Mouse (Mus musculus): ENCODE measurements at regions not wholly inside any gene's neighbourhood (a gene's known extent, or its start where the extent isn't known, plus 50 kb on each side); places are given as distances from the start of the nearest gene placed in this dataset.

GRCm38 (mm10) chr2:133020173-133020837 is 74.6 kb upstream of the Fermt1 start:
- Histone ChIP-seq H3K4me3 (replicated peaks) (no peak overlapping the region), H3K36me3 (no peaks in the 10 kb centered on the region), H3K9me3 (no peaks in the 10 kb centered on the region), H3K27me3 (replicated peaks) (no peaks in the 10 kb centered on the region), H3K9ac (no peak overlapping the region), H3K27ac (no peak overlapping the region), H3K4me1 (no peaks in the 10 kb centered on the region), H3K4me2 (no peak overlapping the region)
- ATAC-seq (ENCODE audit: insufficient read depth, low FRiP score, low read depth) = no peak
- WGBS = 21% methylated on average over 11 of the region's 11 CpGs

- H3K4me2 ChIP-seq = no peak overlapping the region
- 80% methylated on average over 3 of the region's 3 CpGs for WGBS
- no peaks in the 10 kb centered on the region for H3K4me1 ChIP-seq
- H3K27ac ChIP-seq = no peak overlapping the region
- H3K27me3 ChIP-seq (replicated peaks) = no peaks in the 10 kb centered on the region
- no peaks in the 10 kb centered on the region for H3K36me3 ChIP-seq
- ATAC-seq (ENCODE audit: insufficient read depth, low FRiP score, low read depth) = no peak
- H3K9ac ChIP-seq = no peak overlapping the region
- H3K4me3 ChIP-seq (replicated peaks) = no peak overlapping the region
- H3K9me3 ChIP-seq = no peaks in the 10 kb centered on the region
Measured at GRCm38 (mm10) chr2:133021244-133021643, 75.5 kb upstream of the Fermt1 start.

GRCm38 (mm10) chr2:133027038-133027437 is 81.3 kb upstream of the Fermt1 start:
- Histone ChIP-seq H3K9ac (no peak overlapping the region), H3K4me3 (replicated peaks) (no peak overlapping the region), H3K9me3 (no peaks in the 10 kb centered on the region), H3K27me3 (replicated peaks) (no peaks in the 10 kb centered on the region), H3K27ac (no peak overlapping the region), H3K4me1 (no peaks in the 10 kb centered on the region), H3K4me2 (no peak overlapping the region), H3K36me3 (no peaks in the 10 kb centered on the region)
- no peak for ATAC-seq (ENCODE audit: insufficient read depth, low FRiP score, low read depth)
- WGBS = 90% methylated on average over 2 of the region's 2 CpGs

GRCm38 (mm10) chr2:133035421-133035820 is 89.7 kb upstream of the Fermt1 start:
- Histone ChIP-seq H3K9ac (no peak overlapping the region), H3K4me1 (no peaks in the 10 kb centered on the region), H3K9me3 (no peaks in the 10 kb centered on the region), H3K4me3 (replicated peaks) (no peak overlapping the region), H3K27ac (no peak overlapping the region), H3K4me2 (no peak overlapping the region), H3K36me3 (no peaks in the 10 kb centered on the region), H3K27me3 (replicated peaks) (no peaks in the 10 kb centered on the region)
- WGBS = 65% methylated on average over 3 of the region's 3 CpGs
- no peak for ATAC-seq (ENCODE audit: insufficient read depth, low FRiP score, low read depth)

GRCm38 (mm10) chr2:133040708-133041107 is 95.0 kb upstream of the Fermt1 start:
- Histone ChIP-seq H3K4me1 (no peaks in the 10 kb centered on the region), H3K27ac (no peak overlapping the region), H3K9me3 (no peaks in the 10 kb centered on the region), H3K9ac (no peak overlapping the region), H3K27me3 (replicated peaks) (no peaks in the 10 kb centered on the region), H3K4me2 (no peak overlapping the region), H3K4me3 (replicated peaks) (no peak overlapping the region), H3K36me3 (no peaks in the 10 kb centered on the region)
- ATAC-seq (ENCODE audit: insufficient read depth, low FRiP score, low read depth) = no peak
- 93% methylated on average over 1 of the region's 1 CpGs for WGBS

GRCm38 (mm10) chr2:133077698-133078356 is 132.1 kb upstream of the Fermt1 start:
- H3K27me3 ChIP-seq (replicated peaks) = no peaks in the 10 kb centered on the region
- H3K27ac ChIP-seq = no peak overlapping the region
- no peak overlapping the region for H3K4me3 ChIP-seq (replicated peaks)
- no peak for ATAC-seq (ENCODE audit: insufficient read depth, low FRiP score, low read depth)
- H3K9ac ChIP-seq = no peak overlapping the region
- H3K4me1 ChIP-seq = no peaks in the 10 kb centered on the region
- no peak overlapping the region for H3K4me2 ChIP-seq
- no peaks in the 10 kb centered on the region for H3K36me3 ChIP-seq
- WGBS = 88% methylated on average over 11 of the region's 11 CpGs
- no peaks in the 10 kb centered on the region for H3K9me3 ChIP-seq

- H3K9ac ChIP-seq = no peak overlapping the region
- no peak overlapping the region for H3K27ac ChIP-seq
- no peak overlapping the region for H3K4me2 ChIP-seq
- no peaks in the 10 kb centered on the region for H3K4me1 ChIP-seq
- H3K27me3 ChIP-seq (replicated peaks) = no peaks in the 10 kb centered on the region
- no peaks in the 10 kb centered on the region for H3K9me3 ChIP-seq
- no peak overlapping the region for H3K4me3 ChIP-seq (replicated peaks)
- WGBS = 79% methylated on average over 7 of the region's 7 CpGs
- no peak for ATAC-seq (ENCODE audit: insufficient read depth, low FRiP score, low read depth)
- no peaks in the 10 kb centered on the region for H3K36me3 ChIP-seq
Measured at GRCm38 (mm10) chr2:133090976-133091375, 145.3 kb upstream of the Fermt1 start.

- Histone ChIP-seq H3K9me3 (no peaks in the 10 kb centered on the region), H3K9ac (no peak overlapping the region), H3K4me2 (no peak overlapping the region), H3K4me3 (replicated peaks) (no peak overlapping the region), H3K36me3 (no peaks in the 10 kb centered on the region), H3K4me1 (no peaks in the 10 kb centered on the region), H3K27me3 (replicated peaks) (no peaks in the 10 kb centered on the region), H3K27ac (no peak overlapping the region)
- 20% methylated on average over 10 of the region's 10 CpGs for WGBS
- ATAC-seq (ENCODE audit: insufficient read depth, low FRiP score, low read depth) = no peak
Measured at GRCm38 (mm10) chr2:133113642-133114041, 167.9 kb upstream of the Fermt1 start.

- Histone ChIP-seq H3K4me3 (replicated peaks) (no peak overlapping the region), H3K36me3 (no peaks in the 10 kb centered on the region), H3K4me2 (no peak overlapping the region), H3K27me3 (replicated peaks) (no peaks in the 10 kb centered on the region), H3K9ac (no peak overlapping the region), H3K4me1 (no peaks in the 10 kb centered on the region), H3K27ac (no peak overlapping the region), H3K9me3 (no peaks in the 10 kb centered on the region)
- no peak for ATAC-seq (ENCODE audit: insufficient read depth, low FRiP score, low read depth)
- 92% methylated on average over 14 of the region's 14 CpGs for WGBS
Measured at GRCm38 (mm10) chr2:133118651-133119050, 172.9 kb upstream of the Fermt1 start.

- H3K36me3 ChIP-seq = no peaks in the 10 kb centered on the region
- H3K4me2 ChIP-seq = no peak overlapping the region
- H3K27me3 ChIP-seq (replicated peaks) = no peaks in the 10 kb centered on the region
- no peaks in the 10 kb centered on the region for H3K4me1 ChIP-seq
- H3K9ac ChIP-seq = no peak overlapping the region
- ATAC-seq (ENCODE audit: insufficient read depth, low FRiP score, low read depth) = no peak
- H3K4me3 ChIP-seq (replicated peaks) = no peak overlapping the region
- 75% methylated on average over 1 of the region's 1 CpGs for WGBS
- H3K9me3 ChIP-seq = no peaks in the 10 kb centered on the region
- no peak overlapping the region for H3K27ac ChIP-seq
Measured at GRCm38 (mm10) chr2:133125212-133125801, 179.6 kb upstream of the Fermt1 start.

GRCm38 (mm10) chr2:133134878-133135277 is 189.2 kb upstream of the Fermt1 start:
- ATAC-seq (ENCODE audit: insufficient read depth, low FRiP score, low read depth) = 0 out of 2 replicates have a peak, but pooled peaks have one; percentile 50
- no peaks in the 10 kb centered on the region; the same call in 1 of the 2 replicates for H3K4me1 ChIP-seq

GRCm38 (mm10) chr2:133138877-133139276 is 193.2 kb upstream of the Fermt1 start:
- H3K36me3 ChIP-seq = no peaks in the 10 kb centered on the region
- H3K4me2 ChIP-seq = no peak overlapping the region
- WGBS = 75% methylated on average over 4 of the region's 4 CpGs
- H3K4me1 ChIP-seq = no peaks in the 10 kb centered on the region; the same call in 1 of the 2 replicates
- no peaks in the 10 kb centered on the region for H3K27me3 ChIP-seq (replicated peaks)
- H3K9ac ChIP-seq = no peak overlapping the region
- H3K9me3 ChIP-seq = no peaks in the 10 kb centered on the region
- ATAC-seq (ENCODE audit: insufficient read depth, low FRiP score, low read depth) = no peak
- H3K27ac ChIP-seq = no peak overlapping the region
- no peak overlapping the region for H3K4me3 ChIP-seq (replicated peaks)

More at GRCm38 (mm10) chr2:133134878-133135277, 189.2 kb upstream of the Fermt1 start:
- Histone ChIP-seq H3K9me3 (no peaks in the 10 kb centered on the region), H3K9ac (no peak overlapping the region), H3K27me3 (replicated peaks) (no peaks in the 10 kb centered on the region), H3K4me3 (replicated peaks) (no peak overlapping the region), H3K4me2 (no peak overlapping the region), H3K27ac (no peak overlapping the region), H3K36me3 (no peaks in the 10 kb centered on the region)
- WGBS = 52% methylated on average over 3 of the region's 3 CpGs
